ENCODE assay signal across 9 mouse cellular contexts in genomic region chr2:102549611-102550266, GRCm38 (mm10). TPM values are rescaled to one million over a fixed set of nuclear protein-coding genes. Genes with fewer than 3 reads are reported as not detected.
A peak's percentile ranks its signal among the peaks of the same experiment; 100 is the strongest.
DNase-seq lines count a peak whose midpoint lies in the region; ATAC-seq and TF ChIP-seq lines count a peak whose summit lies in the region.
"Had no signal": no experiment of that assay in that cellular context is flagged by ENCODE, and none has a peak within 500 bp of the region (broad histone marks: within the 10 kb centered on the region; RNA-seq: fewer than 3 reads in every experiment).

Gene Pamr1, plus strand, starts transcription at chr2:102550012.

- H3K9ac ChIP-seq in embryonic facial prominence, embryonic 13.5 days = peak within 1 kb of the TSS; percentile 47
- H3K9ac ChIP-seq in heart, postnatal 0 days (replicated peaks; ENCODE audit: low read depth, low read length) = no peak within 1 kb of the TSS

- no peaks in the 10 kb centered on the region for H3K9me3 ChIP-seq in embryonic facial prominence, embryonic 13.5 days
- 0 out of 2 replicates have a peak, but pooled peaks cover 6% of the 10 kb centered on the region for H3K9me3 ChIP-seq in heart, postnatal 0 days (replicated peaks; ENCODE audit: control insufficient read depth, low read length)

- no peak for TF ChIP-seq CTCF in heart, postnatal 0 days (IDR thresholded peaks at IDR 0.05; ENCODE audit: low read depth)
- no peak for TF ChIP-seq CTCF in small intestine, adult 2 months (IDR thresholded peaks at IDR 0.05; ENCODE audit: extremely low read depth, insufficient read length, insufficient replicate concordance, low read depth, low read length)

- peaks cover 29% of the 10 kb centered on the region for H3K27me3 ChIP-seq in embryonic facial prominence, embryonic 13.5 days
- H3K27me3 ChIP-seq in heart, postnatal 0 days (ENCODE audit: control insufficient read depth, insufficient read depth, low read length) = peaks cover 13% of the 10 kb centered on the region
- H3K27me3 ChIP-seq in small intestine, adult 2 months (ENCODE audit: control insufficient read depth, insufficient read depth, low read length) = peaks cover 5% of the 10 kb centered on the region; the same call in 1 of the 2 replicates

- H3K4me3 ChIP-seq in embryonic facial prominence, embryonic 13.5 days = peak within 1 kb of the TSS; percentile 38
- peak within 1 kb of the TSS; percentile 31 for H3K4me3 ChIP-seq in heart, postnatal 0 days (ENCODE audit: low read depth, low read length)
- H3K4me3 ChIP-seq in small intestine, adult 2 months (ENCODE audit: low read depth, low read length) = peak within 1 kb of the TSS; percentile 54
- H3K4me3 ChIP-seq: myocyte had no signal

- DNase-seq in lung, adult 18-20 months = peak; percentile 22 to 23
- no peak for DNase-seq in lung, postnatal 25 days (ENCODE audit: low spot score)
- peak; percentile 45 for DNase-seq in heart, postnatal 0 days (ENCODE audit: low spot score)
- peak; percentile 7 to 29 for DNase-seq in layer of hippocampus, postnatal 25 days (ENCODE audit: extremely low spot score in 1 of 2, low spot score in 1 of 2)
- peak; percentile 32 for DNase-seq in lung, postnatal 14 days
- no peak for DNase-seq in thymus, postnatal 25 days

- peak; percentile 65 for ATAC-seq in embryonic facial prominence, embryonic 13.5 days (ENCODE audit: insufficient number of reproducible peaks, insufficient read depth, low FRiP score, low TSS enrichment, low read depth)
- peak; percentile 51; the same call in 1 of the 2 replicates for ATAC-seq in heart, postnatal 0 days (ENCODE audit: insufficient read depth, low read depth)

- peak within 1 kb of the TSS; percentile 68 for H3K4me2 ChIP-seq in embryonic facial prominence, embryonic 13.5 days
- H3K4me2 ChIP-seq in heart, postnatal 0 days (ENCODE audit: low read depth, low read length) = peak within 1 kb of the TSS; percentile 55

- H3K4me1 ChIP-seq in embryonic facial prominence, embryonic 13.5 days = peaks cover 32% of the 10 kb centered on the region
- H3K4me1 ChIP-seq in heart, postnatal 0 days (ENCODE audit: control insufficient read depth, insufficient read depth) = no peaks in the 10 kb centered on the region; the same call in 1 of the 2 replicates
- no peaks in the 10 kb centered on the region for H3K4me1 ChIP-seq in small intestine, adult 2 months (ENCODE audit: control insufficient read depth, insufficient read depth, insufficient read length, low read length)

- TF ChIP-seq POLR2A in small intestine, adult 2 months (IDR thresholded peaks at IDR 0.05; ENCODE audit: low read depth, low read length) = no peak

- H3K36me3 ChIP-seq in embryonic facial prominence, embryonic 13.5 days = no peaks in the 10 kb centered on the region
- H3K36me3 ChIP-seq in heart, postnatal 0 days (replicated peaks; ENCODE audit: control insufficient read depth, insufficient read depth, low read length) = no peaks in the 10 kb centered on the region
- no peaks in the 10 kb centered on the region for H3K36me3 ChIP-seq in small intestine, adult 2 months (ENCODE audit: control insufficient read depth, insufficient read depth, low read length)

- TF ChIP-seq EP300 in heart, postnatal 0 days (IDR thresholded peaks at IDR 0.05; ENCODE audit: low read depth) = no peak

- WGBS in embryonic facial prominence, embryonic 13.5 days = 2% methylated on average over 26 of the region's 26 CpGs
- WGBS in heart, postnatal 0 days = 4% methylated on average over 26 of the region's 26 CpGs
- WGBS in small intestine, adult 2 months = 4% methylated on average over 26 of the region's 26 CpGs

- no peak within 1 kb of the TSS for H3K27ac ChIP-seq in embryonic facial prominence, embryonic 13.5 days
- no peak within 1 kb of the TSS for H3K27ac ChIP-seq in heart, postnatal 0 days (ENCODE audit: low read depth)
- no peak within 1 kb of the TSS; the same call in 1 of the 2 replicates for H3K27ac ChIP-seq in small intestine, adult 2 months (ENCODE audit: insufficient read depth, low read depth, low read length)

RNA-seq across cellular contexts. Expression of gene Pamr1, which starts in this region (rescaled TPM):
- 7.5 and 9.5 TPM in 2 replicates for polyA plus RNA-seq in embryonic facial prominence, embryonic 13.5 days (2015; fragmentation: Nextera tagmentation; extraction: Ambion mirVana)
- total RNA-seq in heart, postnatal 0 days (2014; rRNA removed; ENCODE audit: low replicate concordance) = 1.4 and 12.1 TPM in 2 replicates
- polyA plus RNA-seq in heart, postnatal 0 days (2015; fragmentation: Nextera tagmentation; extraction: Ambion mirVana) = 2.7 and 3.0 TPM in 2 replicates
- 1 to 10 TPM; 8.8 to 8.9 TPM for total RNA-seq in layer of hippocampus, postnatal 25 days (2021)
- polyA plus RNA-seq in small intestine, adult 2 months (2012; rRNA removed) = 2.3 and 4.5 TPM in 2 replicates
- polyA plus RNA-seq: myocyte had no signal

Comparison
In these comparisons a context has a peak if more than half of its experiments do, and no peak if none do; other contexts are left out.
1. DNase-seq: peak in lung, adult 18-20 months (2 of 2), heart, postnatal 0 days (single experiment), layer of hippocampus, postnatal 25 days (2 of 2) and lung, postnatal 14 days (single experiment); none in lung, postnatal 25 days (single experiment) and thymus, postnatal 25 days (single experiment).
2. Peak in every context shown above with its lines, with median percentiles within 50 percentile points of each other: H3K4me3 ChIP-seq.